Mouse (Mus musculus): ENCODE data around the gene Itga10.

GRCm38 (mm10) chr3:96636448-96636847 lies 8.9 kb upstream of the Itga10 start:
- TF ChIP-seq POLR2A (IDR thresholded peaks at IDR 0.05; ENCODE audit: low read depth, low read length) (no peak), CTCF (IDR thresholded peaks at IDR 0.05; ENCODE audit: extremely low read depth, insufficient read depth, insufficient read length, insufficient replicate concordance) (no peak)
